Mouse (Mus musculus): ENCODE measurements around the gene Pum1.

Pum1 gene

DNA sequence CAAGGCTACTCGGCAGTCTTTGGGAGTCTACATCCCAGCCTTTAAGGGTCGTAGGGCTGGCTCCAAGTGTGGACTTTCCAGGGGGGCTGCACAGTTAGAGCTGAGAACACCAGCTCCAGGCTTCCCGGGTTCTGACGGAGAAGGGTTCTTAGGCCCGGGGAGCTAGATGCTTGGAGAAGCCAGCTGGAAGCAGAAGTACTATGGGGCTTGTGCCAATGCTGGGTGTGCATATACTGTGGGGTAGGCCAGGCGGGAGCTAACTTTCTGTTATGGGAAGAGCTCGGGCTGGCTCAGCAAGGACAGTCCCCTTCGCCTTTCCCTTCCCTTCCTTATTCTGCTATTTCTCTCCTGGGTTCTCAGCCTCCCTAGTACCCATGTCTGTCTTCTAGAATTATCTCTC lies 152.7 kb downstream of the Pum1 start:
- DNase-seq (ENCODE audit: low spot score) = no peak

DNA sequence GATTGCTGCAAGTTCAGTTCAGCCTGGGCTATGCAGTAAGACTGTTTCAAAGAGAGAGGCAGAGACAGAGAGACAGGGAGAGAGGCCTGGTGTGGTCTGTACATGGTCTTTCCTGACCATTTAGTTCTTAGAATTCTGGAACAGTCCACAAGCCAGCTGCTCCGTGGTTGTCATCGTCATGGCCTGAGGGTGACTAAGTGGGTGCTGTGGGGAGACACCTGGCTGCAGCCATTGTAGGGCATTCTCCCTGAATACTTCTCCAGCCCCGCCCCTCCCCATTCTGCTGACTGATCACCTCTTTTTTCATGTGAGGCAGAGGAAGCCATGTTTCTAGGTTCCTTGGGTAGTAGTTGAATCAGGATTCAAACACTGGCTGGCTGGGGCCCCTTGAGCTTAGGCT lies 156.7 kb downstream of the Pum1 start:
- DNase-seq (ENCODE audit: low spot score) = no peak

DNA sequence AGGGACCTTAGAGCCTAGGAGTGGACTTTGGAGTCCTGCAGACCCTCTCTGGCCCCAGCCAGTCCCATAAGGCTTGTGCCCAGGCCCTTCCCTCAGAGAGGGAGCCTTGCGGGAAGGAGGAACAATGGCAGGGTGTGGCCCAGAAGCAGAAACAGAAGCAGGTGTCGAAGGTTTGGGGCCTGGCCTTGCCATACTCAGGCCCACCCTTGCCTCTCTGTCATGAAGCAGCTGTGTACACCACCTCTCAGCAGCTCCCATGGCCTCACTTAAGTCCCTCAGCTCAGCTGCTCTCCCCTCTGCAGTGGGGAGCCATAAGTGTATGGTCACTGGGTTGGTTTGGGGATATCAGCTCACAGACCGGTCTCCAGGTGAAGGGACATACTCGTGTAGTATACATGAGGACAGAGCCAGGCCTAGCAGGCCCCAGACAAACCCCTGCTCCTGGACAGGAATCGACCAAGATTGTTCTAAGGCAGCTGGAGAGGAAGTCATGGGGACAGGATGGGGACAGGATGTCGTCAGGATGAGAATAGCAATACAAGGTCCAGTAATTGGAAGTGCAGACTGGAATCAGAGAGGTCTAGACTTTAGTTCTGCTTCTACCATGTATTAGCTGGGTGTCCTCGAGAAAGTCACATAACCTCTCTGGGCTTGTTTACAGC lies 157.6 kb downstream of the Pum1 start:
- no peak for DNase-seq (ENCODE audit: low spot score)

DNA sequence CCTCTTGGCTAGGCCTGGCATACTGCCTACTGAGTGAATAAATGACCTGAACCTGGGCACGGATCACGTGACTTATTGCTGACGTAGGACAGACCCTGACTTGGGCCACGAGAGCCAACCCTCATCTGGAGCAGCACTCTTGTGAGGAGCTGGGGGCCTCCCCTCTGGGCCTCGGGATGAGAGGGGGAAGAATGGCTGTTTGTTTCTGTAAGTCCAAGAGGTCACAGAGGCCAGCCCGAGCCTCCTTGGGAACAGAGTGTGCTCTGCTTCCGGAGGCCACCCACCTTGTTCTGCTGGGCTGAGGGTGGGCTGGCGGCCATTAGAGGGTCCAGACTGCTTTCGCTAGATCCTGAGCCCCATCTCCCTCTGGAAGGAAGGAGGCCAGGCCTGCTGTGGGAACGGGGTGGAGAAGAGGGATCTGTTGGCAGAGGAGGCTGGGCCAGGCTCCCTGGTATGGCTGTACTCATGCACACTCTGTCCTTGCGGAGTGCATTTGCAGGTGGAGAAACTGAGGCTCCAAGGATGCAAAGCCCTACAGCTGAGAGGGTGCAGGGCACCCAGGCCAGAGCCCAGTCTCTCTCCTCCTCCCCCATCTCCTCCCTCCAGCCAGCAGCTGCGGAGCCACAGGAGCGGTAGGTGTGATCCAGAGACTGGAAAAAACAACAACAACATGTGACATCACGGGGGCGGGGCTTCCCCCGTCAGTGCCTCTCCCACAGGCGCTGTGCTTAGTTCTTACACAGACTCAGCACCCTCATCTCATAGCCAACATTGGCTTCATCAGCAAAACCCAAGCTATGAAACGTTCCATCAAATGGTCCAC lies 165.9 kb downstream of the Pum1 start:
- peak; percentile 87 for DNase-seq (ENCODE audit: low spot score)
